Mouse (Mus musculus) neural tube, embryonic 12.5 days (tissue): ENCODE results near the gene Alpk1. TPM values are rescaled to one million over a fixed set of nuclear protein-coding genes. Genes with fewer than 3 reads are reported as not detected.

Source experiments
- ATAC-seq: fragments of 200-750 bp; cut with Nextera tagmentation; 2 replicates; pipeline ENCODE4 v1.8.0; 2017; ENCODE audit warnings: low read depth, mild to moderate bottlenecking, moderate TSS enrichment, moderate library complexity; ENCODE audit not compliant: low FRiP score
- H3K27ac ChIP-seq: fragments of 300-500 bp; sonication (generic); 2 replicates; pipeline ENCODE4 v1.5.1; 2016
- H3K27me3 ChIP-seq: fragments of 300-500 bp; sonication (generic); replicated peaks from 2 replicates; pipeline ENCODE4 v1.6.1; 2016; ENCODE audit warnings: mild to moderate bottlenecking
- H3K36me3 ChIP-seq: fragments of 300-500 bp; sonication (generic); 2 replicates; pipeline ENCODE4 v1.6.1; 2016; ENCODE audit warnings: mild to moderate bottlenecking
- H3K4me1 ChIP-seq: fragments of 300-500 bp; sonication (generic); 2 replicates; pipeline ENCODE4 v1.6.1; 2016
- H3K4me2 ChIP-seq: fragments of 300-500 bp; sonication (generic); replicated peaks from 2 replicates; pipeline ENCODE4 v1.6.1; 2016; ENCODE audit warnings: mild to moderate bottlenecking
- H3K4me3 ChIP-seq: fragments of 300-500 bp; sonication (generic); 2 replicates; pipeline ENCODE4 v1.5.1; 2016
- H3K9ac ChIP-seq: fragments of 300-500 bp; sonication (generic); 2 replicates; pipeline ENCODE4 v1.6.1; 2016; ENCODE audit warnings: mild to moderate bottlenecking
- H3K9me3 ChIP-seq: fragments of 300-500 bp; sonication (generic); 2 replicates; pipeline ENCODE4 v1.6.1; 2016; ENCODE audit warnings: mild to moderate bottlenecking
- WGBS: fragments of 180-500 bp; shearing (Covaris S2); methylation state at CpG from one replicate; pipeline ENCODE4 v1.1.7; 2016; 5-methylcytosine and 5-hydroxymethylcytosine counted together
- polyA plus RNA-seq: library from polyadenylated mRNA; unstranded; fragments of >200 nt; fragmentation: Nextera tagmentation; extraction: Ambion mirVana; gene quantifications from 2 replicates; pipeline ENCODE4 v1.2.1, GENCODE M21; 2016

The Alpk1 gene
- polyA plus RNA-seq, 1 experiment from 2014 or later = 1.7 TPM

DNA sequence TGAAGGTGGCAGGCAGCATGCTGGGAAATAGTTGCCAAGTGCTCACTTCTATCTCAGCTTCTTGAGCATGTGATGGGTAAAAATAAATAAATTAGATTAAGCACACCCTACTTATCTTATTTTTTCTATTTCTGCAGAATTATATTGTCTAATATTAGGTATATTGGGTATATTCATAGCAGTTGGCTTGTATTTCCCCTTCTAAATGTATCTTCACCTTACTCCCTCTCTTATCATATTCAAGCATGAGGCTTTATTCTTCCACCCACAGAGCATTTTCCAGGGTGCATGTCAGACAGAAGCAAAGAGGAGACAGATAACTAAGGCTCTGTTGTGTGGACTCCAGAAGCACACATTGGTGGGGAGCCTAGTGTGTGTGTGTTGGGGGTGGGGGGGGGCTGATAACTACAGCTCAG, 22.4 kb downstream of the Alpk1 start:
- H3K4me3 ChIP-seq = no peak overlapping the region
- peaks cover 61% of the 10 kb centered on the region for H3K27me3 ChIP-seq
- H3K4me2 ChIP-seq = no peak overlapping the region
- no peak for ATAC-seq
- H3K4me1 ChIP-seq = peaks cover 10% of the 10 kb centered on the region
- no peak overlapping the region for H3K27ac ChIP-seq
- H3K9ac ChIP-seq = no peak overlapping the region
- no peaks in the 10 kb centered on the region for H3K9me3 ChIP-seq
- H3K36me3 ChIP-seq = no peaks in the 10 kb centered on the region

DNA sequence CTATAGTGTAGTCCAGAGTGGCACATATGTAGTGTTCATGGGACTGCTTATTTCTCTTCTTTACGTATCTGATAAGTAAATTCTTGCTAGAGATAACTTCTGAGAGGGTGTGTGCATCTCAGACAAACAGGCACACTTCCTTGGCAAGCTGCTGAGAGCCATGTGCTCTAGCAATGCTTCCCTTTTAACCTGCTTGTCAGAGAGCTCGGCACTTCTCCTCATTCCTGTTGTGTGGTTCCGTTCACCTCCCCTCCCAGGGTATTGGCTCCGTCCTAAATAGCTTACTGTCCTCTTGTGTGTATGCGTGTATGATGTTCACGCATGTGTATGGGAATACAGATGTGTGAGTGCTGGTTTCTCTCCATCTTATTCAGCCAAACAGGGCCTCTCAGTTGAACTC, 23.9 kb downstream of the Alpk1 start:
- H3K4me1 ChIP-seq = peaks cover 10% of the 10 kb centered on the region
- no peak overlapping the region for H3K4me3 ChIP-seq
- no peak overlapping the region for H3K9ac ChIP-seq
- H3K27ac ChIP-seq = no peak overlapping the region
- 88% methylated on average over 6 of the region's 6 CpGs for WGBS
- H3K27me3 ChIP-seq = peaks cover 63% of the 10 kb centered on the region
- no peak for ATAC-seq
- no peak overlapping the region for H3K4me2 ChIP-seq
- H3K36me3 ChIP-seq = no peaks in the 10 kb centered on the region
- no peaks in the 10 kb centered on the region for H3K9me3 ChIP-seq

DNA sequence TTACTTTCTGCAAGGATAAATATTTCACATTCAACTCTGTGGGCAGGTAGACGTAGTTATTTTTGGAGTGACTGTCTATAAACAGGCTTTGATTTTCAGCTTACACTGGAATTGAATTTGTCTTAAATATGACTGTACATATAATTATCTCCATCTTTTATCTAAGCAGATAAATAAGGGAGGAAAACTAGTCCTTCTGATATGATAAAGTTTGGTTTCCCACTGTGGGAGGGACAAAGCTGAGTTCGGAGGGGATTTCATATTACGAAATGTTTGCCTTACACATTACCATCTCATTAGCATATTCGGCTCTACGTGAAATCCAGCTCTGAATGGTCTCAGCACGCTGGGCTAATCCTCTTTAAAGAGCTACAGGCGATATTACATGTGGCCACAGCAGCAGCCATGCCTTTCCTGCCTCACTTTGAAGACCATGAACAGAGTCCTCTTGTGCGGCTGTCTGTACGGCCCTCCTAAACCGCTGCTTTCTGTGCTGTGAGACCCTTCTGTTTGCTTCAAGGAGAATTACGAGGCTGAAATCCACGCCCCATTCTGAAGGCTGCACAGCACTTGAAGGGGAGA, 30.3 kb downstream of the Alpk1 start:
- Histone ChIP-seq H3K36me3 (no peaks in the 10 kb centered on the region), H3K4me2 (peak overlapping the region; percentile 53), H3K9me3 (no peaks in the 10 kb centered on the region), H3K9ac (no peak overlapping the region), H3K27ac (no peak overlapping the region), H3K4me1 (peaks cover 31% of the 10 kb centered on the region), H3K27me3 (peaks cover 38% of the 10 kb centered on the region), H3K4me3 (no peak overlapping the region)
- WGBS = 6% methylated on average over 12 of the region's 12 CpGs
- peak; percentile 36; the same call in 1 of the 2 replicates for ATAC-seq

DNA sequence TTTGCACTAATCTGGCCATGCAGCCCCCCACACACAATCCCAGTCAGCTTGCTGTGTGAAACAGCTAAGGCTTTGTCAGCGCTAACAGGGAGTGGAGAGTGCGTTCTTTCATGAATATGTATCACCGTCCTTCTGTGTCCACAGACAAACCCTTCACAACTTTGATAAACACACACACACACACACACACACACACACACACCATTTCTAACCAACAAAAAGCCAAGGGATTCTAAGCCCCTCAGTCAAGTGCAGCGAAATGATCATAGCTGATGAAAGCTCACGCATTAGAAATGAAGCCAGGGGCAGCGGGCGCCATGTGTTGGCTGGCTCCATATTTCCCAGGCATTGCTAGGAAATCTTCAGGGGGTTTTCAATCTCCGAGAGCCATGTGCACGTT, 31.1 kb downstream of the Alpk1 start:
- peaks cover 33% of the 10 kb centered on the region for H3K27me3 ChIP-seq
- H3K9me3 ChIP-seq = no peaks in the 10 kb centered on the region
- no peaks in the 10 kb centered on the region for H3K36me3 ChIP-seq
- WGBS = 8% methylated on average over 9 of the region's 9 CpGs
- no peak overlapping the region for H3K9ac ChIP-seq
- H3K4me2 ChIP-seq = peak overlapping the region; percentile 53
- H3K4me3 ChIP-seq = peak overlapping the region; percentile 16
- peak; percentile 66 for ATAC-seq
- H3K4me1 ChIP-seq = peaks cover 31% of the 10 kb centered on the region
- H3K27ac ChIP-seq = no peak overlapping the region

DNA sequence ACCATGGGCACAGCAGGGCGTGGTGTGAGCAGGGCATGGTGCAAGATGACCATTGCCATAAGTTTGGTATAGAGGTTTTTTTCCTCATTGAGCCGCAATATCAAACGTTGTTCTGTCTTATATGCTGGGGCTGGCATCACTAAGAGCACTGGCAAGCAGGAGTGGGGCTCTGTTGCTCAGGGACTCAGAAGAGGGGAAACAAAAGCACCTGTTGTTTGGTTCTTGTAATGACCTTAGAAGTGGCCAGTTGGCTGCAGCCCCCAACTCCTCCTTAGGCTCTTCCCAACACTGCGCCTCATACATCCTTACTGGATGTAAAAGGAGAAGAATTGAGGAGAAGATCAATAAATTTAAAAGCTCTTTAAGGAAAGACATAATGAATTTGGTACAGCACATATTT, 31.7 kb downstream of the Alpk1 start:
- 27% methylated on average over 4 of the region's 4 CpGs for WGBS
- Histone ChIP-seq H3K4me2 (peak overlapping the region; percentile 53; the same call in 1 of the 2 replicates), H3K27me3 (peaks cover 28% of the 10 kb centered on the region), H3K9me3 (no peaks in the 10 kb centered on the region), H3K9ac (no peak overlapping the region), H3K36me3 (no peaks in the 10 kb centered on the region), H3K4me3 (no peak overlapping the region), H3K4me1 (peaks cover 31% of the 10 kb centered on the region), H3K27ac (no peak overlapping the region)
- no peak for ATAC-seq

GRCm38 (mm10) chr3:127745911-127746640, 34.3 kb downstream of the Alpk1 start:
- H3K4me1 ChIP-seq = peaks cover 31% of the 10 kb centered on the region
- H3K4me2 ChIP-seq = peak overlapping the region; percentile 28
- WGBS = 8% methylated on average over 16 of the region's 16 CpGs
- H3K27me3 ChIP-seq = peaks cover 12% of the 10 kb centered on the region
- no peak overlapping the region for H3K9ac ChIP-seq
- peak; percentile 22; the same call in 1 of the 2 replicates for ATAC-seq
- H3K27ac ChIP-seq = no peak overlapping the region
- no peaks in the 10 kb centered on the region for H3K9me3 ChIP-seq
- no peaks in the 10 kb centered on the region for H3K36me3 ChIP-seq
- no peak overlapping the region for H3K4me3 ChIP-seq

DNA sequence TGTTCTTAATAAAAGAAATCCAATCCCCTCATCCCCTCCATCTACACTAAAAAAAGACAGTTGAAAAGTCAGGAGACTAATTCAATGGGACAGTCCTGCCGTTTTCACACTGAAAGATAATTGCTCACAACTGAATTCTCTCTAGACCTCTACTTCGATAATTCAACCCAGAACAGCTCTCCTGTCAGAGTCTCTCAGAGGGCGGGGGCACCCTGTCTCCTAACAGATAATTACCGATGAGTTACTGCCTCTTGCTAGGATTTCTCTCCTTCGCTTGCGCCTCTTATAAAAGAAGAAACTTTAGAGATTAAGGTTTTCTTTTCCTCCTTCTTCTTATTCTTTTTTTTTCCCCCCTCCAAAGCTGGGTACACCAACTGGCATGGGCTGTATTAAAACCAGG, 34.8 kb downstream of the Alpk1 start:
- no peak; the same call in 1 of the 2 replicates for ATAC-seq
- Histone ChIP-seq H3K27ac (no peak overlapping the region), H3K9ac (no peak overlapping the region), H3K4me2 (peak overlapping the region; percentile 28), H3K27me3 (peaks cover 15% of the 10 kb centered on the region), H3K9me3 (no peaks in the 10 kb centered on the region), H3K4me1 (peaks cover 30% of the 10 kb centered on the region), H3K4me3 (no peak overlapping the region), H3K36me3 (no peaks in the 10 kb centered on the region)
- WGBS = 5% methylated on average over 6 of the region's 6 CpGs

GRCm38 (mm10) chr3:127743614-127744365, 36.5 kb downstream of the Alpk1 start:
- 43% methylated on average over 14 of the region's 14 CpGs for WGBS
- Histone ChIP-seq H3K36me3 (no peaks in the 10 kb centered on the region), H3K27me3 (peaks cover 12% of the 10 kb centered on the region), H3K4me3 (no peak overlapping the region), H3K4me1 (peaks cover 17% of the 10 kb centered on the region), H3K27ac (no peak overlapping the region), H3K9me3 (no peaks in the 10 kb centered on the region), H3K9ac (no peak overlapping the region), H3K4me2 (no peak overlapping the region)
- ATAC-seq = peak; percentile 45; the same call in 1 of the 2 replicates

GRCm38 (mm10) chr3:127741473-127741872, 38.9 kb downstream of the Alpk1 start:
- H3K4me3 ChIP-seq = no peak overlapping the region
- peaks cover 13% of the 10 kb centered on the region; the same call in 1 of the 2 replicates for H3K27me3 ChIP-seq
- no peak overlapping the region for H3K9ac ChIP-seq
- ATAC-seq = no peak
- no peaks in the 10 kb centered on the region for H3K9me3 ChIP-seq
- WGBS = 96% methylated on average over 3 of the region's 3 CpGs
- no peak overlapping the region for H3K4me2 ChIP-seq
- no peaks in the 10 kb centered on the region for H3K36me3 ChIP-seq
- peaks cover 11% of the 10 kb centered on the region for H3K4me1 ChIP-seq
- H3K27ac ChIP-seq = no peak overlapping the region

- Histone ChIP-seq H3K4me1 (no peaks in the 10 kb centered on the region), H3K4me2 (no peak overlapping the region), H3K36me3 (no peaks in the 10 kb centered on the region), H3K27ac (no peak overlapping the region), H3K9ac (no peak overlapping the region), H3K27me3 (peaks cover 23% of the 10 kb centered on the region), H3K4me3 (no peak overlapping the region), H3K9me3 (no peaks in the 10 kb centered on the region)
- WGBS = 83% methylated on average over 5 of the region's 5 CpGs
- no peak for ATAC-seq
These were observed 42.5 kb downstream of the Alpk1 start for GRCm38 (mm10) chr3:127737876-127738275.

DNA sequence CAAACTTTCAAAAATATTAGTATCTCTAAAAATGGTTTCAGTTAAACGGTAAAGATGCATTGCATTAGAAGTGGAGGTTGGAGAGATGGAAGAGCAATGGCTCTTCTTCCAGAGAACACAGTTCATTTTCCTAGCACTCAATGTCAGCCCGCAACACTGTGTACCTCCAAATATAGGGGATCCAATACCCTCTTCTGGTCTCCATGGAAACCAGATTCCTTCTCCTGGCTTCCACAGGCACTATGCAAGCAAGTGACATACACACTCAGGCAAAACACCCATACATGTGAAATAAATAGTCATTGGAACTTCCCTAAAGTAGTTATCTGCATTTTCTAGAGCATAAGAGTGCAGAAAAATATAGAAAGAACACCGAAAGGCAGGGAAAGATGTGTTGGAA, 44.9 kb downstream of the Alpk1 start:
- Histone ChIP-seq H3K9me3 (no peaks in the 10 kb centered on the region), H3K4me1 (no peaks in the 10 kb centered on the region), H3K4me3 (no peak overlapping the region), H3K9ac (no peak overlapping the region), H3K27me3 (peaks cover 32% of the 10 kb centered on the region), H3K36me3 (no peaks in the 10 kb centered on the region), H3K27ac (no peak overlapping the region), H3K4me2 (no peak overlapping the region)
- ATAC-seq = no peak
- WGBS = 90% methylated on average over 3 of the region's 3 CpGs

DNA sequence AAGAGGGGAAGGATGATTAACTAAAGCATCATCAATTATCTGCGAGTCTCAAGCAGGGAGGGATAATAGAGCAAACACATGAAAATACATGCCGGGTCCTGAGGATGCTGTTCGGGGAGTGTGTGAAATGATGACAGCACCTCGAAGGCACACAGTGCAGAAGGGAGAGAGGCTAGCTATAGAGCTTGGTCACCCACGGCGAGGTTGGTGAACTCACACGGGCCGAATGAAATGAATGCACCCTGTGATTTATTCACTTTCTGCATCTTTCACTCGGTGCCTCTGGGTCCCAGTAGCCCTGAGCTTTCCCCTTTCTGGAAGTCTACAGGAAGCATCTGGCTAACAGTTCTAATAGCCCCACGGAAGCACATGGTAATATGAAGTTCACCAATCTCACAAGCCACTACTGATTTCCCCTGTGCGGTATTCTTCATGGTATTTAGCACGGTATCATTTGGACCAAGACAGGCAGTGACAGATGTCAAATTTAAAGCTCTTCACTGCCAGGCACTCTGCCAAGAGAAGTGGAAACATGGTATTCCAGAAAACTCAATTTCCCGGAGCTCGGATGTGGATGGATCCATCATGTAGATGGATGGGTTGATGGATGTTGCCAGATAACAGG, 50.7 kb downstream of the Alpk1 start:
- no peaks in the 10 kb centered on the region for H3K9me3 ChIP-seq
- H3K4me1 ChIP-seq = peaks cover 12% of the 10 kb centered on the region
- peak; percentile 76 for ATAC-seq
- H3K27me3 ChIP-seq = peaks cover 21% of the 10 kb centered on the region
- no peak overlapping the region for H3K27ac ChIP-seq
- H3K4me3 ChIP-seq = no peak overlapping the region
- no peak overlapping the region for H3K9ac ChIP-seq
- H3K36me3 ChIP-seq = no peaks in the 10 kb centered on the region
- H3K4me2 ChIP-seq = peak overlapping the region; percentile 30
- 32% methylated on average over 14 of the region's 14 CpGs for WGBS
